Mouse (Mus musculus): ENCODE results near the gene Hddc3. TPM values are rescaled to one million over a fixed set of nuclear protein-coding genes. Genes with fewer than 3 reads are reported as not detected.
A peak's percentile ranks its signal among the peaks of the same experiment; 100 is the strongest.

Hddc3 gene
- total and polyA plus RNA-seq, 3 experiments = 2.6 to 12.6 (median 5.5) TPM

DNA sequence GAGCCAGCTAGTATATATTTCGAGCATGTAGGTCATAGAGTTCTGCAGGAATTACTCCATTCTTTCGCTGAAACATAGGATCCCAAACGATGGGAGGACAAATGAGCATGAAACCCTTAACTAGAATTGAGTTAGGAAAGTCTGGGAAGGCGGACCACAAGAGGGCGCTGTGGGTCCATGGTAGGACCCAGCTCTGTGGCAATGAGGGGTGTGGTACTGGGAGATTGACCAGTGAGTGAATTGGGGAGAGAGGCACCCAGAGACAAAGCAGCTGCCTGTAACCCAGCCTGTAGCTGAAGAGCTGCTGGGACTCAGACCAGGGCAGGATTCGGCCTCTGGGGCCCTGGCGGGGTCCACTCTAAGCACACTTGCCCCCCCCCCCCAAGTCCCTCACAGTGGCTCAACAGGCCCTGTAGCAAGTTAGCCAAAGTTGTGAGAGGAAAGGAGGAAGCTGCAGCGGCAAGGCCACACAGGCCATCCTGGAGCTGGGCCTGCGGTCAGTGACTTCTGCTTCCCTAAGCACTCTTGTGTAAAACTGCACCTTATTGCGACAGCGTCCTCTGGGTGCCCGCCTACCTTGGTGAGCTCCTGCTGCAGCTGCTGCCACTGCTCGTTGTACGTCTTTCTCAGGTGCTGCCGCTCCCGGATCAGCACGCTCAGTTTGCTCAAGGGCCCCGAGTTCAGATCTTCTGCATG lies 43.5 kb downstream of the Hddc3 start:
- no peaks in the 10 kb centered on the region for H3K27me3 ChIP-seq (replicated peaks)
- DNase-seq (ENCODE audit: extremely low read depth) = peak; percentile 87
- H3K4me3 ChIP-seq (replicated peaks in 1 of 3; ENCODE audit: low read depth in 2 of 3, low read length in 2 of 3, poor library complexity in 1 of 3) = peak overlapping the region; percentile 47 to 57 (median 47)
- dilution Hi-C loops (cut with MboI; ENCODE audit: extremely low pct_ligation_motif_present, extremely low pct_unique_long_range_greater_than_20kb, low sequenced_read_pairs) (loop anchor here (25.0 kb wide), 1 partner anchor 176 kb away; no protein-coding TSS in a partner anchor), in situ Hi-C loops (cut with MboI; ENCODE audit: low pct_ligation_motif_present, low pct_unique_long_range_greater_than_20kb, low sequenced_read_pairs) (loop anchor here (5.0 to 25.0 kb wide), 2 partner anchors 196 to 451 kb away; partner anchors contain the start of gene Iqgap1)
- H3K9ac ChIP-seq (ENCODE audit: insufficient read depth, low read depth) = peak overlapping the region; percentile 37; the same call in 1 of the 2 replicates
- peak overlapping the region; percentile 68 for H3K4me2 ChIP-seq (ENCODE audit: insufficient read depth, low read depth, poor library complexity, severe bottlenecking)
- peaks cover 3 to 28% of the 10 kb centered on the region in 2 experiments; a peak in 3 of 4 replicates for H3K4me1 ChIP-seq (ENCODE audit: control insufficient read depth in 1 of 2, insufficient read depth in 2 of 2)
- no peaks in the 10 kb centered on the region for H3K9me3 ChIP-seq (replicated peaks; ENCODE audit: low read length)
- H3K36me3 ChIP-seq (replicated peaks in 1 of 2; ENCODE audit: control insufficient read depth in 1 of 2, insufficient read depth in 1 of 2, low read length in 1 of 2) = peaks cover 41 to 60% of the 10 kb centered on the region in 2 experiments
- H3K79me2 ChIP-seq (replicated peaks; ENCODE audit: control insufficient read depth, extremely low read depth, insufficient read depth, poor library complexity, severe bottlenecking) = no peaks in the 10 kb centered on the region
- TF ChIP-seq CTCF (conservative IDR thresholded peaks at IDR 0.05 in 1 of 2, IDR thresholded peaks at IDR 0.05 in 1 of 2; ENCODE audit: low read depth in 2 of 2, low read length in 2 of 2) (peak; percentile 83 to 97), MXI1 (IDR thresholded peaks at IDR 0.05; ENCODE audit: low read depth, low read length) (peak; percentile 51; the same call in 1 of the 2 replicates), NELFE (IDR thresholded peaks at IDR 0.05; ENCODE audit: low read depth, low read length) (no peak; the same call in 1 of the 2 replicates), MAFK (IDR thresholded peaks at IDR 0.05; ENCODE audit: insufficient replicate concordance, low read length) (no peak), CHD1 (IDR thresholded peaks at IDR 0.05; ENCODE audit: low read depth, low read length) (no peak), ELF1 (IDR thresholded peaks at IDR 0.05; ENCODE audit: low read depth, low read length) (no peak; the same call in 1 of the 2 replicates), UBTF (IDR thresholded peaks at IDR 0.05; ENCODE audit: low read depth, low read length) (no peak), JUND (conservative IDR thresholded peaks at IDR 0.05; ENCODE audit: low read depth, low read length) (no peak), KAT2A (IDR thresholded peaks at IDR 0.05; ENCODE audit: insufficient replicate concordance, low read length) (no peak), ZNF384 (IDR thresholded peaks at IDR 0.05; ENCODE audit: low read depth, low read length) (no peak), SMC3 (IDR thresholded peaks at IDR 0.05; ENCODE audit: low read depth, low read length) (peak; percentile 94), ETS1 (conservative IDR thresholded peaks at IDR 0.05; ENCODE audit: low read depth, low read length) (no peak), RAD21 (IDR thresholded peaks at IDR 0.05; ENCODE audit: low read depth, low read length) (peak; percentile 99), BHLHE40 (IDR thresholded peaks at IDR 0.05; ENCODE audit: low read depth, low read length) (0 out of 2 replicates have a peak, but pooled peaks have one; percentile 8), HCFC1 (IDR thresholded peaks at IDR 0.05; ENCODE audit: low read depth, low read length) (no peak), EP300 (IDR thresholded peaks at IDR 0.05; ENCODE audit: low read length) (no peak), JUN (IDR thresholded peaks at IDR 0.05; ENCODE audit: insufficient read depth, low read depth, low read length) (no peak), POLR2AphosphoS2 (IDR thresholded peaks at IDR 0.05; ENCODE audit: low read depth, low read length) (no peak), SIN3A (IDR thresholded peaks at IDR 0.05; ENCODE audit: low read length) (peak; percentile 50; the same call in 1 of the 2 replicates), E2F4 (IDR thresholded peaks at IDR 0.05; ENCODE audit: insufficient replicate concordance, low read depth, low read length) (no peak), ZMIZ1 (IDR thresholded peaks at IDR 0.05; ENCODE audit: low read depth, low read length) (0 out of 2 replicates have a peak, but pooled peaks have one; percentile 28), PAX5 (IDR thresholded peaks at IDR 0.05; ENCODE audit: low read length) (no peak), GABPA (IDR thresholded peaks at IDR 0.05; ENCODE audit: insufficient replicate concordance, low read depth, low read length) (no peak), TBP (conservative IDR thresholded peaks at IDR 0.05; ENCODE audit: low read depth, low read length) (no peak), POLR2A (IDR thresholded peaks at IDR 0.05; ENCODE audit: low read depth, low read length) (no peak), ZKSCAN1 (IDR thresholded peaks at IDR 0.05; ENCODE audit: borderline replicate concordance, low read depth, low read length) (no peak), TCF12 (IDR thresholded peaks at IDR 0.05; ENCODE audit: low read depth, low read length) (no peak), IRF4 (IDR thresholded peaks at IDR 0.05; ENCODE audit: low read depth, low read length) (no peak; the same call in 1 of the 2 replicates), CHD2 (IDR thresholded peaks at IDR 0.05; ENCODE audit: low read length) (no peak), USF1 (IDR thresholded peaks at IDR 0.05; ENCODE audit: low read depth, low read length) (no peak), MAX (IDR thresholded peaks at IDR 0.05; ENCODE audit: low read length) (no peak), MAZ (IDR thresholded peaks at IDR 0.05; ENCODE audit: low read depth, low read length) (0 out of 2 replicates have a peak, but pooled peaks have one; percentile 18), RCOR1 (conservative IDR thresholded peaks at IDR 0.05; ENCODE audit: low read depth, low read length) (no peak), NRF1 (IDR thresholded peaks at IDR 0.05; ENCODE audit: low read depth, low read length) (no peak), ZC3H11A (IDR thresholded peaks at IDR 0.05; ENCODE audit: low read depth, low read length) (peak; percentile 55)
- peak overlapping the region; percentile 46; the same call in 1 of the 2 replicates for H3K27ac ChIP-seq (ENCODE audit: insufficient read depth, low read depth)
